Mouse (Mus musculus) gastrocnemius, adult 2 months (tissue): ENCODE data around the gene Elovl1. TPM values are rescaled to one million over a fixed set of nuclear protein-coding genes. Genes with fewer than 3 reads are reported as not detected.

ENCODE experiments used
- DNase-seq: peaks from one replicate; pipeline ENCODE4 v3.0.0; 2022
- H3K27ac ChIP-seq: fragments of 200-600 bp; 2 replicates; pipeline ENCODE4 v1.8.1; 2022; ENCODE audit warnings: mild to moderate bottlenecking
- H3K4me3 ChIP-seq: fragments of 200-600 bp; 2 replicates; pipeline ENCODE4 v1.8.1; 2022; ENCODE audit warnings: mild to moderate bottlenecking, moderate library complexity
- CTCF ChIP-seq: fragments of 200-600 bp; IDR thresholded peaks from 2 replicates; pipeline ENCODE4 v1.8.1; 2022; ENCODE audit warnings: antibody characterized with exemption, mild to moderate bottlenecking, moderate library complexity
- intact Hi-C: fragments of 180-260 bp; cut with DNase I; formaldehyde crosslinking; loops from one replicate; pipeline ENCODE4 v1.15.1; 2025
- long read RNA-seq, 2 experiments: library from polyadenylated mRNA; stranded (forward); transcript quantifications; one replicate each; pipeline ENCODE4 v2.0.0; 2021
- total RNA-seq, 2 experiments: library from RNA; stranded (reverse); gene quantifications; 2 replicates each; pipeline ENCODE4 v1.2.3; 2021

Gene Elovl1
- 1 to 10 TPM; 6.8 to 8.0 TPM for total RNA-seq
- long read RNA-seq, experiment 1, transcript Elovl1-201 (8 exons, 1,811 nt): major isoform, 5 of 7 reads
- long read RNA-seq, experiment 1, partial matches to known transcripts: 0 of 7 reads
- long read RNA-seq, experiment 1, other reads (novel, unspliced or antisense): 2 of 7 reads
- long read RNA-seq, experiment 2, transcript Elovl1-201 (8 exons, 1,811 nt): major isoform, 8 of 10 reads
- long read RNA-seq, experiment 2, partial matches to known transcripts: 0 of 10 reads
- long read RNA-seq, experiment 2, other reads (novel, unspliced or antisense): 1 of 10 reads

DNA sequence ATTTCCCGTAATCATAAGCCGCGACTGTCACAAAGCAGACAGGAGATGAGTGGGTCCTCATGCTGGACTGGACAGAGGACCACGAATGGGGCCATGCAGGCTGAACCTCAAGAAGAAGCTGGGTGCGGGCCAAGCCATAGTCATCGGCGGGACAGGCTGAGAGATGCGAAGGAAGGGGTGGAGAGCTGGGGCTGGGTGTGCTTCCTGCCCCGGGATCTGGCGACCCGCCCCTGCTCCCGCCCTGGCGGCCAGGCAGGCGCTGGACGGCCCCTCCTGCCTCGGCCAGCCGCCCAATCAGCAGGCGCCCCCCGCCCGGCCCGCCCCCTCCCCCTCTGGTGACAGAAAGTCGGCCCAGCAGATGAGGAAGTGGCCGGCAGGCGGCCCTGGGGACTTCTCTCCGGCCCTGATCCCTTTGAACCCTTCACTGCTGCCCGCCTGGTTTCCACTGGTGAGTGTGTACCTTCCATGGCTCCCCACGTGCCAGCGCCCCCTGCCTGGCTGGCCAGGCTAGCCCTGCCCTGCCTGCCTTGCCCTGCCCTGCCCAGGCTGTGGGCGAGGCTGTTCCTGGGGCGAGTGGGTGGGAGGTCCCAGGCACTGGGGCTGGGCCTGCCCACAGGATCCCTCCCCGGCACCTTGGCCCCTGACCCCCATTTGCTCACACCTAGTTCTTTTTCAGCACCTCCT is at the start of gene Elovl1:
TSS of gene Elovl1 (plus strand) at position 326 of the 684 bp plus-strand sequence.
- H3K4me3 ChIP-seq: peak within 1 kb of the TSS; percentile 91
- DNase-seq: peak; percentile 94
- intact Hi-C loops: loop anchor here (5.0 kb wide), 1 partner anchor 139 kb away; no protein-coding TSS in a partner anchor
- peak; percentile 50 for TF ChIP-seq CTCF
- H3K27ac ChIP-seq: peak within 1 kb of the TSS; percentile 90

DNA sequence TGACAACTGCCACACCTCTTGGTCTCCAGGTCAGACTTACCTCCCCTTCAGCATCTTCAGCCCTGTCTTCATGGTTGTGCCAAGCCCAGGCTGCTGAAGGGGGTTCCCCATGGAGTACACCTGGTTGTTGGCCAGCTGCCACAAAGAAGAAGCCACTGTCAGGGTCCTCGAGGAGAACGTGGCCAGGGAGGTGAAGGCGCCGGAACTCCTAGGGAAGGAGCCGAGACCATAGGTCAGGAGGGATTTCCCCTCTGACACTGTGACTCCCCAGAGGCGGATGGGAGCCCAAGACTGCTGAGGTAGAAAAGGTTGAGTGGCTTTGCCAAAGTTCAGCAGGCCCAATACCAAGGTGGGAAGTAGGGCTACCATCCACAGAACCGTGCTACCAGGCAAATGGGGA is 44.6 kb upstream of the Elovl1 start:
- no peak overlapping the region for H3K4me3 ChIP-seq
- no peak overlapping the region for H3K27ac ChIP-seq
- DNase-seq: peak; percentile 17
- TF ChIP-seq CTCF: no peak
- intact Hi-C loops: no loop called here

DNA sequence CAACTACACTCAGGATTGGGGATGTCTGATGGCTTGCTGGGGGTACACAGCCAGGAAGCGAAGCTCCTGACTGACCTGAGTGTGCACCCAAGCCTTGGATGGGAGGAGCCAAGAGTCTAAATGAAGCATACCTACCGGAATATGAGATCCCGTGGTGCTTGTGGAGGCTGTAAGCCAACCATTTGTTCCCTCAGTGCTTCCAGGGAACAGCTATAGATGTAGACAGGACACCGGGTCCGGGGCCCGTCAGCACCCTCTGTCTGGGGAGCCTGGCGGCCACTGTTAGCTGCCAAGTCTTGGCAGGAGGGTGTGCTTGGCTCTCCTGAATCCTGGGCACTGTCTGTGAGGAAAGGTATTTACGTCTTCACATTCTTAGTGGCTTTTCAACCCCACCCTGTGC is 40.6 kb upstream of the Elovl1 start:
- no peak overlapping the region for H3K4me3 ChIP-seq
- intact Hi-C loops: no loop called here
- no peak for DNase-seq
- TF ChIP-seq CTCF: no peak
- no peak overlapping the region for H3K27ac ChIP-seq

DNA sequence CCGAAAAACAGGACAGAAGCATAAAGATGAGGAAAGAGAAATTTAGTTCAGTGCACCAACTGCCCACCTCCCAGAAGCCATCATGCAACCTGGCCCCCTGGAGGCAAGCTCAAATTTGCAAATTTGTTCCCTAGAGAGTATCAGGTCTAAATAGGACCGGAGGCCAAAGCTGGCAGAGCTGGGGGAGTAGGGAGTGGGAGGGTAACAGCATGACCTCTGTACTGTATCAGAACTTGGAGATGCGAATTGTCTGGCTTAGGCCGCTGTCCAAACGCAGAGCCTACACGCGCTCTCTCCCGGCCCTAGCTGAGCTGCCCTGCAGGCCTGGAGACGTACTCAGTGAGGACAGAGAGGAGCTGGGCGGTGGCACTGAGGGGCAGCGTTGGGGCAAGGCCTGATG is 37.7 kb upstream of the Elovl1 start:
- no peak overlapping the region for H3K4me3 ChIP-seq
- DNase-seq: no peak
- TF ChIP-seq CTCF: no peak
- no peak overlapping the region for H3K27ac ChIP-seq
- intact Hi-C loops: no loop called here

DNA sequence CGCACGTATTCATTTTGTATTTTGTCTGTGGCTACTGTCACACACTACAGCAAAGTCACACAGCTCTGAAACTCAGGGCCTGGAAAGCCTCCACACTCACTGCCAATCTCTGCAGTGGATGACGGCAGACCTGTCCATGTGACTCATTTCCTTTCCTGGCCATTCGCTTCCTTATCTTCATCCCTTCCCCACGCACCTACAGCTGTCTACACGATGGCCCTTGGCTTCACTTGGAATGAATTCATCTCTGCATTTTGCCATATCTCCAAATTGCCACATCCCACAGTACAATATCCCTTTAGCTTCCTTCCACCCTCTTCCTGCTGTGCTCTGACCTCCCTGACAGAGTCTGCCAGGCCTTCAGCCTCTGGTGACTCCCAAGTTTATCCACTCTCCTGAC is 33.4 kb upstream of the Elovl1 start:
- no peak overlapping the region for H3K27ac ChIP-seq
- intact Hi-C loops: no loop called here
- TF ChIP-seq CTCF: no peak
- no peak overlapping the region for H3K4me3 ChIP-seq
- peak; percentile 3 for DNase-seq

DNA sequence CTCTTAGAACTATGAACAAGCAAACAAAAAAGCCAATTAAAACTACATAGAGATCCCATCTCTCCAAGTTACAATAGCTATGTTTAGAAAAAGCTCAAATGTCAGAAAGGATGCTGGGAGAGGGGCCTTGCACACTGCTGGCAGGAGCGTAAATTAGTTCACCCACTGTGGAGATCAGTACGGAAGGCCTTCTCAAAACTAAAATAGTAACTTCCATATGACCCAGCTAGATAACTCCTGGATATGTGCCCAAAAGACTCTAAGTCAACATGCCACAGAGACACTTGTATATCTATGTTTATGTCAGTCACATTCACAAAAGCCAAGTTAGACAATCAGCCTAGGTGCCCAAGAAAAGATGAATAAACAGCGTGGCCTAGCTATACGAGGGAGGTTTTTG is 32.6 kb upstream of the Elovl1 start:
- Histone ChIP-seq H3K4me3 (no peak overlapping the region), H3K27ac (no peak overlapping the region)
- intact Hi-C loops: no loop called here
- DNase-seq: no peak
- no peak for TF ChIP-seq CTCF

DNA sequence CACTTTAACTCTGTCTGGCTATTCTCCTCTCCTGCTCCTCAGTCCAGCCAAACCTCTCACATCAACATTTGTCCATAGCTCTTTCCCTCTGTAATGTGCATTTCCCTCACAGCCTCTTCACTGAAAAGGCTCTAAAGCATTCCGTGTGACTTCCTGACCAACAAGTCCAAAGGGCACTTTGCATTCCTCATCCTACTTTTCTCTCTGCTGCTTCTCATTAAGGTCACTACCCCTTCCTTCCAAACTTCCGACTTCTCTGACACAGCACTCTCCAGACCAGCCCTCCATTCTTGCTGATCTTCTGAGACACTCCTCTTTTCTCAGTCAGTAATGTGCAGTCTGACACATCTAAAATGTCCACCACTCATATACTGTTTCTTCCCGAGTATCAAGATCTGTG is 31.5 kb upstream of the Elovl1 start:
- DNase-seq: peak; percentile 3
- TF ChIP-seq CTCF: no peak
- Histone ChIP-seq H3K4me3 (no peak overlapping the region), H3K27ac (no peak overlapping the region)
- intact Hi-C loops: no loop called here

DNA sequence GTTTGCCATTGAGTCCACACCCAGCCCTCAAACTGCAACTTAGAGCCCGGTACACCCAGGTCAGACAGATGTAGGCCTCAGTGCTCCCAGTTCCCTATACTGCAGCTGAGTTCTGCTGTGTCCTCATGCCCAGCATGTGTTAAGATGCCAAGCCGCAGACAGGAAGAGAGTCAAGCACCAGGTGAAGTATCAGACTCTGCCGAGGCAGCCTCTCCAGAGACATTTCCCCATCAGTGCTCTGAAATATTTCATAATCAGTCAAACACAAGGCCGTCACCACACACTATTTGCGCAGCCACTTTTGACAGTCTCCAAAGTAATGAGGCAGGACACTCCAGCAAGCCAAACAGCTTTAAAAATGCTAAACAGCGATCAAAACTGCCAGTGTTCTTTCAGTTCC is 29.5 kb upstream of the Elovl1 start:
- Histone ChIP-seq H3K27ac (no peak overlapping the region), H3K4me3 (no peak overlapping the region)
- no peak for DNase-seq
- TF ChIP-seq CTCF: no peak
- intact Hi-C loops: no loop called here

DNA sequence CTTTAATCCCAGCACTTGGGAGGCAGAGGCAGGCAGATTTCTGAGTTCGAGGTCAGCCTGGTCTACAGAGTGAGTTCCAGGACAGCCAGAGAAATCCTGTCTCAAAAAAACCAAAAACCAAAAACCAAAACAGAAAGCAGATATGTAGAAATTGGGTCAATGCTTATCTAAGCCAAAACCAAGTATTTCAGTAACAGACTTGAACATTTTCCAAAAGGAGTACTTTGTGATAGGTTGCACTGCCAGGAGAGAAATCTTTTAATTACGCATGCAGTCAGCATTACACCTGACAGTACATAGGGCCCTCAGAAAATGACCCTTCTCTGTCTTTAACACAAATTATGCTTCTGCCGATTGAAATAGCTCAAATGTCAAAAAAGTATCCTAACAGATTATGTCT is 26.5 kb upstream of the Elovl1 start:
- no peak for TF ChIP-seq CTCF
- Histone ChIP-seq H3K27ac (no peak overlapping the region), H3K4me3 (no peak overlapping the region)
- no peak for DNase-seq
- intact Hi-C loops: no loop called here

DNA sequence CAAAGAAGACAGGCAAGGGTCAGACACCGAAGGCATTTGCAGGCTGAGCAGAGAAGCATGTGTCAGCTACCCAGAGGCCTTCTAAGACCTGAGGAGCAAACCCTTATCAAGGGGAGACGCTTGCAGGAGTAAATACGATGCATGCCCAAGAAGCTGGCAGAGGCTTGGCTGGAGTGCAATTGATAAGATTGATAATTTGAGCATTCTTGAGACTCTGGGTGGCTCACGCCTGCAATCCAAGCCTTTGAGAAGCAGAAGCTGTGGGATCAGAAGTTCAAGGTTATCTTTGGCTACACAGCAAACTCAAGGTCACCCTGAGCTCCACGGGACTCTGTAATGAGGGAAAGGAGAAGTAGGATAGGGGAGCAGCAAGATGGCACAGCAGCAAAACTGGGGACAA is 26.0 kb upstream of the Elovl1 start:
- intact Hi-C loops: no loop called here
- H3K27ac ChIP-seq: no peak overlapping the region
- no peak for TF ChIP-seq CTCF
- no peak for DNase-seq
- no peak overlapping the region for H3K4me3 ChIP-seq

DNA sequence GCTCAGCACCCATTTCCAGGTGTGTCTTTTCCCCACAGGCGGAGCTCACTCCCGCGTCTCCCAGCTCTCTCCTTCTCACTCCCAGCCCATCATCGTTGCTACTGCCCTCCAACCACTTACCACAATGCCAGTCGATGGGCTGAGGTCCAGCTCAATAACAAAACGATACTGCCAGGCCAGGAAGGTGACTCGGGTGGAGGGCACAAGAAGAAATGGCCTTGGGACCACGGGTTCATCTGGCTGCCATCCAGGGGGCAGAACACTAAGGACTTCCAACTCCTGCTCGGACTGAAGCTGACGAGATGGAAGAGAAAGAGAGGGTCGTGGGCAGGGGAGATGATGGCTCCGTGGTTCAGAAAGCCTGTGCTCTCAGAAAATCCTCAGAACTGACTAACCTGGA is 25.2 kb upstream of the Elovl1 start:
- no peak for TF ChIP-seq CTCF
- intact Hi-C loops: no loop called here
- DNase-seq: no peak

DNA sequence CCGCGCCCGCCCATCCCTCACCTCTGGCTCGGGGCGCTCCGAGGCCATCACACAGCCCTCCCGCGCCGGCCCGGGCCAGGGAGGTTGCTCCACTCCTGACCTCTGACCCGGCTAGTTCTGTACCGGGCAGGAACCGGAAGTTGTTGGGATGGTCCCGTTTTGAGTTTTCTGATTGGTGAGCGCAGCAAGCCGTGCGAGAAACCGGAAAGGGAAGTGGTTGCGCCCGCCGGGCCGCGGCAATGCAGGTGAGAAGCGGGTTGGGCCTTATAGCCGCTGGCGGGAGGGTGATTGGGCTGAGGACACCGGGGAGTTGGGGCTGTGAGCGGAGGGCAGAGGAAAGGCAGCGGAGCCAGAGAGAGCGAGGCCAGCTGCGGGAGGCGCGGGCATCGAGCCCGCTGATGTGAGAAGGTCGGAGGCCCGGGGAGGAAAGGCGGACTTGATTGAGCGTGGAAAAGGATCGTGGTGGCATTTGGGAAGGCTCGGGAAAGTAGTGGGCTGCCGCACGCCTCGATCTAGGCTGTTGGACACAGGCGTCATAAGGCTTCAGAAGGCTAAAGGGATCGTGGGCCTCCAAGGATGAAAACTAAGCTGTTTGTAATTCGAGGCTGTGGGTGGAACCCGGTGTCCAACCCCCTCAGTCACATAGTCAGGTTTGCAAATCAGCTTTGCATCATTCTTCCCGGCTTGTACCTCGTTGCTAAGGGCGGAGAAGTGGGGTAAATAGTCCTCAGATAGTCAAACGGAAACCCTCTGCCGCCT is 18.6 kb upstream of the Elovl1 start, which contains the start of the genes Szt2 and Med8:
TSS of gene Szt2 (minus strand) at position 132 of the 759 bp plus-strand sequence.
TSS of gene Med8 (plus strand) at position 196 of the 759 bp plus-strand sequence.
- Histone ChIP-seq H3K27ac (peak within 1 kb of the TSS; percentile 94), H3K4me3 (peak within 1 kb of the TSS; percentile 98)
- intact Hi-C loops: no loop called here
- DNase-seq: peak; percentile 94
- no peak for TF ChIP-seq CTCF

More for the DNA sequence above, 25.2 kb upstream of the Elovl1 start:
- no peak overlapping the region for H3K27ac ChIP-seq
- no peak overlapping the region for H3K4me3 ChIP-seq

DNA sequence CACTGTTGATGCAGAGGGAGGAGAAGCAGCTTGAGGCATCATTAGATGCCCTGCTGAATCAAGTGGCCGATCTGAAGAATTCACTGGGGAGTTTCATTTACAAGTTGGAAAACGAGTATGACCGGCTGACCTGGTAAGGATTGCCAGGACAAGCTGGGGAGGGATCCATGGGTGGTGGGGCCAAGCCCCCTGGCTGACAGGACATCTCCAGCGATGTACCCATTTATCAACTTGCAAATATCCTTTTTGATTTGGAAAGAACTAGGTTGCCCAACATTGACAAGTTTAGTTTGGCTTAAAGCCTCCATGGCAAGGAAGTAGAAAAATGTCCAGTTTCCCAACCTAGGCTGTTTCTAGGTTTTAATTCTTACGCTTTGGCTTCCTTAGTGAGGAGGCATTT is 17.0 kb upstream of the Elovl1 start:
- TF ChIP-seq CTCF: no peak
- Histone ChIP-seq H3K27ac (no peak overlapping the region), H3K4me3 (no peak overlapping the region)
- intact Hi-C loops: no loop called here
- DNase-seq: no peak
